Mouse (Mus musculus) lung, adult 2 months (tissue): ENCODE measurements around the gene Odf2l. TPM values are rescaled to one million over a fixed set of nuclear protein-coding genes. Genes with fewer than 3 reads are reported as not detected.

Experiments
- DNase-seq: peaks from one replicate; pipeline ENCODE4 v3.0.0; 2022
- H3K4me1 ChIP-seq: fragments of 200-500 bp; 2 replicates; pipeline ENCODE4 v1.6.1; 2011; ENCODE audit warnings: low read length; ENCODE audit not compliant: control insufficient read depth, insufficient read depth
- H3K4me3 ChIP-seq: fragments of 200-500 bp; replicated peaks from 2 replicates; pipeline ENCODE3; 2011; ENCODE audit warnings: low read depth, mild to moderate bottlenecking, control low read depth, low read length; ENCODE audit errors: extremely low read depth
- CTCF ChIP-seq: fragments of 200-500 bp; IDR thresholded peaks from 2 replicates; pipeline ENCODE4 v1.5.1; 2011; ENCODE audit warnings: mild to moderate bottlenecking, low read length, control low read depth; ENCODE audit not compliant: insufficient read depth
- POLR2A ChIP-seq: fragments of 200-500 bp; IDR thresholded peaks from 2 replicates; pipeline ENCODE4 v1.6.1; 2011; ENCODE audit warnings: low read depth, mild to moderate bottlenecking, control low read depth, low read length, borderline replicate concordance; ENCODE audit errors: extremely low read depth
- WGBS: fragments of 180-500 bp; shearing (Covaris S2); methylation state at CpG from one replicate; pipeline ENCODE4 v1.1.7; 2018; 5-methylcytosine and 5-hydroxymethylcytosine counted together
- polyA plus RNA-seq: library from polyadenylated mRNA; depleted of rRNA; stranded (reverse); fragments of >200 nt; gene quantifications from 2 replicates; pipeline ENCODE4 v1.2.3, GENCODE M21; 2012; rRNA removed

Gene Odf2l
- polyA plus RNA-seq, 1 experiment = 2.6 TPM

GRCm38 (mm10) chr3:145191972-145192371 is 73.6 kb downstream of the Odf2l start:
- 71% methylated on average over 2 of the region's 2 CpGs for WGBS
- Histone ChIP-seq H3K4me1 (no peaks in the 10 kb centered on the region), H3K4me3 (no peak overlapping the region)
- DNase-seq = no peak
- TF ChIP-seq POLR2A = no peak
- no peak for TF ChIP-seq CTCF

GRCm38 (mm10) chr3:145195240-145195923 is 77.0 kb downstream of the Odf2l start:
- no peak for TF ChIP-seq POLR2A
- TF ChIP-seq CTCF = no peak
- 56% methylated on average over 8 of the region's 8 CpGs for WGBS
- no peak for DNase-seq
- Histone ChIP-seq H3K4me3 (no peak overlapping the region), H3K4me1 (no peaks in the 10 kb centered on the region)

- no peak for DNase-seq
- Histone ChIP-seq H3K4me3 (no peak overlapping the region), H3K4me1 (no peaks in the 10 kb centered on the region)
- no peak for TF ChIP-seq POLR2A
- TF ChIP-seq CTCF = no peak
- WGBS = 83% methylated on average over 2 of the region's 2 CpGs
Measured at GRCm38 (mm10) chr3:145198050-145198449, 79.7 kb downstream of the Odf2l start.

Other genes with a start within 250 kb of the Odf2l start
- gene Clca4b, start 186.1 kb upstream of the Odf2l start, polyA plus RNA-seq = not detected in 2 replicates
- 0.18 TPM in 1 of 2 replicates, not detected in the other for gene Clca4a, start 143.5 kb upstream of the Odf2l start, polyA plus RNA-seq
- gene Clca1, start 85.8 kb upstream of the Odf2l start, polyA plus RNA-seq = 0.53 and 2.9 TPM in 2 replicates
- gene Clca2, start 19.1 kb upstream of the Odf2l start, polyA plus RNA-seq = 0.08 and 0.91 TPM in 2 replicates
- 0.09 and 0.11 TPM in 2 replicates for gene Col24a1, start 173.9 kb downstream of the Odf2l start, polyA plus RNA-seq